Mouse (Mus musculus) macrophage (primary cell): Measurements from ENCODE around the gene Adm2. TPM values are rescaled to one million over a fixed set of nuclear protein-coding genes. Genes with fewer than 3 reads are reported as not detected.

Source experiments
- H3K27ac ChIP-seq: fragments of 350-480 bp; formaldehyde crosslinking; 2 replicates; pipeline ENCODE4 v1.9.0; 2021
- H3K36me3 ChIP-seq: fragments of 350-480 bp; formaldehyde crosslinking; 2 replicates; pipeline ENCODE4 v1.9.0; 2021; ENCODE audit errors: inconsistent target
- H3K4me3 ChIP-seq: fragments of 350-480 bp; formaldehyde crosslinking; 2 replicates; pipeline ENCODE4 v1.9.0; 2021; ENCODE audit errors: inconsistent target
- H3K79me2 ChIP-seq: fragments of 350-480 bp; formaldehyde crosslinking; 2 replicates; pipeline ENCODE4 v1.9.0; 2021; ENCODE audit errors: inconsistent target
- WGBS: methylation state at CpG from one replicate; pipeline ENCODE4 v1.1.7; 2026; ENCODE audit warnings: inconsistent platforms; ENCODE audit not compliant: missing documents; 5-methylcytosine and 5-hydroxymethylcytosine counted together
- polyA plus RNA-seq: library from polyadenylated mRNA; stranded (reverse); fragments of 250-400 nt; gene quantifications from 3 replicates; pipeline ENCODE4 v1.2.4, GENCODE M21; 2018; ENCODE audit warnings: inconsistent platforms

Adm2 gene
- polyA plus RNA-seq, 1 experiment from 2014 or later = not detected

DNA sequence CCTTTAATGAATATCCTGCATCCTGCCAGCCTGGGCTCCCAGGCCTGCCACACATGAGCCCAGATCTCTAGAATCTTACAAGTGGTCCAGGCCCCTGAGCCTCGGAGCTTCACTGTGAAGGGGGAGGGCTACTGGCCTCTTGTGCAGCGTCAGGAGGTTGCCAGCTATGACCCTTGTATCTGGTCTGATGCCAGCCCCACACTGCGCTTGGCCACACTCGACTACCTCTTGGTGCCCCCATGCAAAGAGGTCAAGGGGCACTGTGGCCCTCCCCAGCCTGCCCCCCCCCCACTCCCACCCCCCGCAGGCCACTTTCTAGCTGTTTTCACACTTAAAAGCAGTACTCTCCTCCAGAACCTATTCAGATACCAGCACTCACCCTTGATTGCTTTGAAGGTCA is 3.9 kb downstream of the Adm2 start:
- Histone ChIP-seq H3K27ac (no peak overlapping the region), H3K36me3 (no peaks in the 10 kb centered on the region), H3K79me2 (no peaks in the 10 kb centered on the region), H3K4me3 (no peak overlapping the region)
- 100% methylated on average over 4 of the region's 5 CpGs for whole genome bisulfite sequencing

DNA sequence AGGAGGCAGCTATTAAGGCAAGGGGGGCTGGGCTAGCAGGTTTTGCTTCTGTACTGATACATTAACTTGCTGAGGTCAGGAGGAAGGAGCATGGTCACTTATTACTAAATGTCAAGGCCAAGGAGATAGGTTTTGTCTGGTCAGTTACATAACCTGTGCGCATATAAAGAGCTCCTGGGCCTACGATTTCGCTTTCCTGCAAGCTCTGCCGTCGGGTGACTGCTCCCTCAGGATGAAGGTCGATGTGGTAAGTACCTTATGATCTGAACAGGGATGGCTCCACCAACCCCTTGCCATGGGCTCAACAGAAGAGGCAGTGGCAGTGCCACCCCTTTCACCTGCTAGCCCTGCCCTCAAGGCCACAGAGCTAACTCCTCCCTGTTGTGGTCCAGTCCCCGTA is 11.8 kb downstream of the Adm2 start, which contains the start of gene Miox:
Gene Miox, plus strand, starts transcription at position 128 of the 400 bp plus-strand sequence.
- Histone ChIP-seq H3K79me2 (no peaks in the 10 kb centered on the region), H3K27ac (no peak within 1 kb of the TSS), H3K4me3 (no peak within 1 kb of the TSS), H3K36me3 (no peaks in the 10 kb centered on the region)
- 88% methylated on average over 7 of the region's 7 CpGs for WGBS

DNA sequence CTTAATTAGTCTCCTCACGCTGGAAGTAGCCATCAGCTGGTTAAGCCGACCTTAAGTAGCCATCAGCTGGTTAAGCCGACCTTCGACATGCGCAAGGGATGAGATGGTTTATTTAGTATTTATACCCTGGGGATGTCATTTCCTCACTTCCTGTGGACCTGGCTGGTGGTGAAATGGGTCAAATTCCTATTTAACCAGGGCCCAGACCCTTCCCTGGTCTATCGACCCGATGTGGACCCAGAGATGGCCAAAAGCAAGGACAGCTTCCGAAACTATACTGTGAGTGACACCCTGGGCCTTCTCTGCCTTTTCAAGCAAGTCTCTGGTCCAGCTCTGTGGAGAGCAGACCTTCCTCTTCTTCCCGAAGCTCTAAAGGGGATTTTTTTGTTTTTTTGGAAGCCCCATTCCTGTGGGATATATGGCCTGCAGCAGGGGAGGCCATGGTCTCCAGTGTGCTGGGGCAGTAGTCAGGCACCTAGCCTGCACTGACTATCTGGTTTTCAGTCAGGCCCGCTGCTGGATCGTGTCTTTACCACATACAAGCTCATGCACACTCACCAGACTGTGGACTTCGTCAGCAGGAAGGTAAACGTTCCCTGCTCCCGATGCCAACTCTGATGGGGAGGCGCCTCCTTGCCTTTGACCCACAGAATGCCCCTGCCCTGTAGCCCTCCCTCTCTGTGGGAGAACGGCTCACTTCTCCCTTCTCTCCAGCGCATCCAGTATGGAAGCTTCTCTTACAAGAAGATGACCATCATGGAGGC is 12.4 kb downstream of the Adm2 start:
- no peaks in the 10 kb centered on the region for H3K79me2 ChIP-seq

DNA sequence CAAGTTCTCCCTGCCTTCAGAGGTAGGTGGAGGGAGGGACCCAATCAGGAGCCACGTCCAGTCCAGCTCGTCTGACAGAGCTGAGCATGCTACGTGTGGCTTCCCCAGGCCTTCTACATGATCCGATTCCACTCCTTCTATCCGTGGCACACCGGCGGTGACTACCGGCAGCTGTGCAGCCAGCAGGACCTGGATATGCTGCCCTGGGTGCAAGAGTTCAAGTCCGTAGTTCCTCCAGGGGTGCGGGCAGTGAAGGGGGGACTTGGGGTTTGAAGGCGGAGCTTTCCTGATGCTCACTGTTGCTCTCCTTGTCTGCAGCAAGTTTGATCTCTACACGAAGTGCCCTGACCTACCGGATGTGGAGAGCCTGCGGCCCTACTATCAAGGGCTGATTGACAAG is 13.9 kb downstream of the Adm2 start:
- H3K36me3 ChIP-seq = no peaks in the 10 kb centered on the region
- no peak overlapping the region for H3K4me3 ChIP-seq
- WGBS = 86% methylated on average over 14 of the region's 14 CpGs
- no peak overlapping the region for H3K27ac ChIP-seq
- H3K79me2 ChIP-seq = no peaks in the 10 kb centered on the region

More for the DNA sequence above, 12.4 kb downstream of the Adm2 start:
- no peak overlapping the region for H3K27ac ChIP-seq
- H3K36me3 ChIP-seq = no peaks in the 10 kb centered on the region
- no peak overlapping the region for H3K4me3 ChIP-seq
- 91% methylated on average over 17 of the region's 17 CpGs for WGBS

- H3K4me3 ChIP-seq = no peak overlapping the region
- no peak overlapping the region for H3K27ac ChIP-seq
- WGBS = 11% methylated on average over 1 of the region's 2 CpGs
- H3K79me2 ChIP-seq = no peaks in the 10 kb centered on the region
- H3K36me3 ChIP-seq = no peaks in the 10 kb centered on the region
These were observed 17.2 kb downstream of the Adm2 start for GRCm38 (mm10) chr15:89339696-89340095.

DNA sequence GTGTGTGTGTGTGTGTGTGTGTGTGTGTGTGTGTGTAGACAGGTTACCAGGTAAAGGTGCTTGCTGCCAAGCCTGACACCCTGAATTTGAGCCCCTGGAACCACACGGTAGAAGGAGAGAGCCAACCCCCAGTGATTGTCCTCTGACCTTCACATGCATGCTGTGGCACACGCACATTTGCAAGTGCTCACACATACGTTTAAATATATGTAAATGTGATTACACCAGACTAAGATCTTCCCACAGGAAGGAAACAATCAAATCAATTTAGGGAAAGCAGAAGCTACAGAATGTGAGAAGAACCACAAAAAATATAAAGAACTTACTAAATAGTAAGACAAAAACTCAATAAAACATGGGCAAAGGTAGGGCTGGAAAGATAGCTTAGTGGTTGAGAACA is 17.6 kb downstream of the Adm2 start:
- Histone ChIP-seq H3K4me3 (no peak overlapping the region), H3K79me2 (no peaks in the 10 kb centered on the region), H3K36me3 (no peaks in the 10 kb centered on the region), H3K27ac (no peak overlapping the region)
- WGBS = 15% methylated on average over 3 of the region's 3 CpGs

DNA sequence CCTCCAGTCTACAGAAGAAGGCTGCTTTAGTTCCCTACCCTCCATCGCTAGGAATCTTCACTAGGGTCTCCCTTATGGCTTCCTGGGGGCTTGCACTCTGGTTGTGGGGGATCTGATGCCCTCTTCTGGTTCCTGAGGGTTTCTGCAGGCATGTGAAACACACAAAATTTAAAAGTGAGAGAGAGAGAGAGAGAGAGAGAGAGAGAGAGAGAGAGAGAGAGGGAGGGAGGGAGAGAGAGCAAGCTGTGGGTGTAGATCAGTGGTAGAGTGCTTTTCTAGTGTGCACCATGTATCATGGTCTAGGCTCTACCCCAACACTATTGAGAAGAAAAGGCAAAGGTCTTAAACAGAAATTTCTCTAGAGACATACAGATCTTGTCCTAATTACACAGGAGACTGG is 19.2 kb downstream of the Adm2 start:
- H3K36me3 ChIP-seq = no peaks in the 10 kb centered on the region
- 89% methylated on average over 1 of the region's 1 CpGs for WGBS
- H3K4me3 ChIP-seq = no peak overlapping the region
- H3K79me2 ChIP-seq = no peaks in the 10 kb centered on the region
- no peak overlapping the region for H3K27ac ChIP-seq

DNA sequence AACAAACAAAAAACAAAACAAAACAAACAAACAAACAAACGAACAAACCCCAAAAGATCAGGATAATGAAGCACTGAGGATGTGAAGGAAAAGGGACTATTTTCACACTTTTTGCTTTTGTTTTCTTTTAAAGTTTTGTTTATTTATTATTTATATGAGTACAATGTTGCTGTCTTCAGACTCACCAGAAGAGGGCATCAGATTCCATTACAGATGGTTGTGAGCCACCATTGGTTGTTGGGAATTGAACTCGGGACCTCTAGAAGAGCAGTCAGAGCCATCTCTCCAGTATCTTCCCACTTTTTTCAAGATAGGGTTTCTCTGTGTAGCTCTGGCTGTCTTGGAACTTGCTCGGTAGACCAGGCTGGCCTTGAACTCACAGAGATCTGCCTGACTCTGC is 20.8 kb downstream of the Adm2 start:
- Histone ChIP-seq H3K4me3 (no peak overlapping the region), H3K36me3 (no peaks in the 10 kb centered on the region), H3K27ac (no peak overlapping the region), H3K79me2 (no peaks in the 10 kb centered on the region)
- WGBS = 62% methylated on average over 3 of the region's 3 CpGs

GRCm38 (mm10) chr15:89350447-89350846 is 27.9 kb downstream of the Adm2 start:
- 100% methylated on average over 5 of the region's 5 CpGs for WGBS
- H3K79me2 ChIP-seq = peaks cover 18% of the 10 kb centered on the region
- peaks cover 22% of the 10 kb centered on the region; the same call in 1 of the 2 replicates for H3K36me3 ChIP-seq

DNA sequence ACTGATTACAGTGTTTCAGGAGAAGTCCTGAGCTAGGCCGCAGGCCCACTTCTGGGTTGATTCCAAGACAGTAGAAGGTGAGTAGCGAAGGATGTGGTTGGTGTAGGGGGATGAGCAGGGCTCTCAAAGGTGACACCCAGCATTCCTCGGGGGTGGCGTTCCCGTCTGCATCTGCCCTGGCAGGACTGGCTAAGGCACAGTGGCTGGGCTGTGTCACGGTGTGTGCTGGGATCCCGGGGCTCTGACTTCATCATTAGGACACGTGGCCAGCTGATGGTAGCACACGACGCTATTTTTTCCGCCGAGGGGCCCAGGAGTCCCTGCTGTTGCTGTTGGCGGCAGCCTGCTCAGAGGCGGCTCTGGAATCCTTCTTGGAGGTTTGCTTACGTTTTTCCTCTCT is 28.8 kb downstream of the Adm2 start:
- H3K27ac ChIP-seq = no peak overlapping the region
- H3K79me2 ChIP-seq = peaks cover 25% of the 10 kb centered on the region
- peaks cover 22% of the 10 kb centered on the region; the same call in 1 of the 2 replicates for H3K36me3 ChIP-seq
- H3K4me3 ChIP-seq = no peak overlapping the region
- 97% methylated on average over 15 of the region's 15 CpGs for WGBS

More at GRCm38 (mm10) chr15:89350447-89350846, 27.9 kb downstream of the Adm2 start:
- H3K27ac ChIP-seq = no peak overlapping the region
- no peak overlapping the region for H3K4me3 ChIP-seq

- Histone ChIP-seq H3K36me3 (peaks cover 22% of the 10 kb centered on the region; the same call in 1 of the 2 replicates), H3K27ac (no peak overlapping the region), H3K79me2 (peaks cover 33% of the 10 kb centered on the region), H3K4me3 (no peak overlapping the region)
- 96% methylated on average over 10 of the region's 14 CpGs for WGBS
These were observed 29.5 kb downstream of the Adm2 start for GRCm38 (mm10) chr15:89352054-89352453.

DNA sequence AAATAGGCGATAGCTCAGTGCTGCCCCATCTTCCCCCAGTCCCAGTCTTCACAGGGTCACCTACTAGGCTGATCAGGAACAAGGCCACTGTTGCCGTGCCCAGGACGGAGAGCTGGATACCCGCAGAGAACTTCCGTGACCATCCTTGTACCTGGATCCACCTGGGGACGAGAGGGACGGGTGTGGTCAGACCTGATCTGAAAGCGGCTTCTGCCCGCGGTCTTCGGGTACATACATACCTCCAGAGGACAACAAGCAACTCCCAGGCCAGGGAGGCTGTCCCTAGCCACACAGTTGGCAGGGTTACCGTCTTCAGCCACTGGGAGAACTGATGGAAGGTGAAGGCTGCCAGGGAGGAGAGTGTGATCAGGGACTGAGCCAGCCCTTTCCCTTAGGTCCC is 30.3 kb downstream of the Adm2 start:
- H3K27ac ChIP-seq = no peak overlapping the region
- WGBS = 100% methylated on average over 12 of the region's 12 CpGs
- H3K36me3 ChIP-seq = peaks cover 22% of the 10 kb centered on the region; the same call in 1 of the 2 replicates
- H3K79me2 ChIP-seq = peaks cover 40% of the 10 kb centered on the region
- H3K4me3 ChIP-seq = no peak overlapping the region

DNA sequence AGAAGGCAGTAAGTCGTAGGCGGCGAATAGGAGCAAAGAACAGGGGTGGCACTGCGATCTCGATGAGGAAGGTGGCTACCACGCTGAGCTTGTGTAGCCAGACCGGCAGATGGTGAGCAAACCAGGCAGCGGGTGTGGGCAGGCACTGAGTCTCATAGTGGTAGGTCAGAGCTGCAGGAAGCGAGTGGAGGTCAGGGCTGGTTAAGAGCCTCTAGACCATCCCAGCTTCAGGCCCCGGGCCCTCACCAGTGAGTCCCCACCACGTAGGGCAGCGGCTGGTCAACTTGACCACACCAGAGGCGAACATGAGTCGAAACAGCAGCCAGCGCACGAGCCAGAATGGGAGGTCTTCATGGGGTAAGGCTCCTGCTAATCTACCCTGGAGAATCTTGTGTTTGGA is 31.3 kb downstream of the Adm2 start:
- no peak overlapping the region for H3K4me3 ChIP-seq
- H3K79me2 ChIP-seq = peaks cover 50% of the 10 kb centered on the region
- H3K27ac ChIP-seq = no peak overlapping the region
- peaks cover 22% of the 10 kb centered on the region; the same call in 1 of the 2 replicates for H3K36me3 ChIP-seq
- 93% methylated on average over 16 of the region's 16 CpGs for WGBS

GRCm38 (mm10) chr15:89354455-89354854 is 31.9 kb downstream of the Adm2 start:
- H3K36me3 ChIP-seq = peaks cover 22% of the 10 kb centered on the region; the same call in 1 of the 2 replicates
- peaks cover 57% of the 10 kb centered on the region for H3K79me2 ChIP-seq
- no peak overlapping the region for H3K27ac ChIP-seq
- peak overlapping the region; percentile 94 for H3K4me3 ChIP-seq
- 77% methylated on average over 7 of the region's 7 CpGs for WGBS
